Mouse (Mus musculus): Measurements from ENCODE around the gene Dtymk. TPM values are rescaled to one million over a fixed set of nuclear protein-coding genes. Genes with fewer than 3 reads are reported as not detected.

Dtymk gene
- polyA plus RNA-seq, 1 experiment from 2014 or later, result 280 TPM

GRCm38 (mm10) chr1:93824609-93825008 lies 22.9 kb upstream of the Dtymk start, which contains the start of gene D2hgdh:
Gene D2hgdh (plus strand): TSS chr1:93824909.
- H3K27me3 ChIP-seq (replicated peaks; ENCODE audit: low read depth, poor library complexity, severe bottlenecking), result no peaks in the 10 kb centered on the region
- H3K9me3 ChIP-seq, result no peaks in the 10 kb centered on the region
- DNase-seq (ENCODE audit: low spot score), result no peak
- peak within 1 kb of the TSS; percentile 89 for H3K27ac ChIP-seq (replicated peaks)
- 4% methylated on average over 10 of the region's 10 CpGs for WGBS
- peak within 1 kb of the TSS; percentile 65 for H3K4me3 ChIP-seq
- peaks cover 20% of the 10 kb centered on the region for H3K4me1 ChIP-seq
- H3K36me3 ChIP-seq (replicated peaks), result peaks cover 29% of the 10 kb centered on the region

GRCm38 (mm10) chr1:93823796-93824495 lies 22.2 kb upstream of the Dtymk start:
- Histone ChIP-seq H3K9me3 (no peaks in the 10 kb centered on the region), H3K36me3 (replicated peaks) (peaks cover 35% of the 10 kb centered on the region), H3K4me3 (peak overlapping the region; percentile 65; the same call in 1 of the 2 replicates), H3K27ac (replicated peaks) (peak overlapping the region; percentile 89; the same call in 1 of the 2 replicates), H3K27me3 (replicated peaks; ENCODE audit: low read depth, poor library complexity, severe bottlenecking) (no peaks in the 10 kb centered on the region), H3K4me1 (peaks cover 20% of the 10 kb centered on the region)
- no peak for DNase-seq (ENCODE audit: low spot score)
- 77% methylated on average over 3 of the region's 3 CpGs for WGBS

GRCm38 (mm10) chr1:93818722-93819121 lies 17.0 kb upstream of the Dtymk start:
- Histone ChIP-seq H3K4me1 (no peaks in the 10 kb centered on the region), H3K27ac (replicated peaks) (no peak overlapping the region), H3K4me3 (no peak overlapping the region), H3K27me3 (replicated peaks; ENCODE audit: low read depth, poor library complexity, severe bottlenecking) (no peaks in the 10 kb centered on the region), H3K36me3 (replicated peaks) (peaks cover 84% of the 10 kb centered on the region), H3K9me3 (no peaks in the 10 kb centered on the region)
- WGBS, result 93% methylated on average over 7 of the region's 7 CpGs
- no peak for DNase-seq (ENCODE audit: low spot score)

GRCm38 (mm10) chr1:93817823-93818532 lies 16.2 kb upstream of the Dtymk start:
- no peak overlapping the region for H3K27ac ChIP-seq (replicated peaks)
- no peaks in the 10 kb centered on the region for H3K27me3 ChIP-seq (replicated peaks; ENCODE audit: low read depth, poor library complexity, severe bottlenecking)
- no peaks in the 10 kb centered on the region for H3K9me3 ChIP-seq
- no peak overlapping the region for H3K4me3 ChIP-seq
- H3K36me3 ChIP-seq (replicated peaks), result peaks cover 92% of the 10 kb centered on the region
- no peaks in the 10 kb centered on the region for H3K4me1 ChIP-seq
- 94% methylated on average over 8 of the region's 8 CpGs for WGBS
- no peak for DNase-seq (ENCODE audit: low spot score)

GRCm38 (mm10) chr1:93811495-93812039 lies 9.8 kb upstream of the Dtymk start:
- Histone ChIP-seq H3K4me3 (no peak overlapping the region), H3K9me3 (no peaks in the 10 kb centered on the region), H3K4me1 (no peaks in the 10 kb centered on the region), H3K36me3 (replicated peaks) (peaks cover 95% of the 10 kb centered on the region), H3K27me3 (replicated peaks; ENCODE audit: low read depth, poor library complexity, severe bottlenecking) (no peaks in the 10 kb centered on the region), H3K27ac (replicated peaks) (no peak overlapping the region)
- no peak for DNase-seq (ENCODE audit: low spot score)
- 92% methylated on average over 8 of the region's 8 CpGs for WGBS

GRCm38 (mm10) chr1:93810011-93810410 lies 8.3 kb upstream of the Dtymk start:
- peaks cover 8% of the 10 kb centered on the region for H3K4me1 ChIP-seq
- no peaks in the 10 kb centered on the region for H3K27me3 ChIP-seq (replicated peaks; ENCODE audit: low read depth, poor library complexity, severe bottlenecking)
- H3K27ac ChIP-seq (replicated peaks), result no peak overlapping the region
- 94% methylated on average over 3 of the region's 3 CpGs for WGBS
- H3K9me3 ChIP-seq, result no peaks in the 10 kb centered on the region
- H3K4me3 ChIP-seq, result no peak overlapping the region
- peaks cover 94% of the 10 kb centered on the region for H3K36me3 ChIP-seq (replicated peaks)
- DNase-seq (ENCODE audit: low spot score), result no peak

GRCm38 (mm10) chr1:93808871-93809270 lies 7.1 kb upstream of the Dtymk start:
- WGBS, result 94% methylated on average over 4 of the region's 4 CpGs
- Histone ChIP-seq H3K4me3 (no peak overlapping the region), H3K4me1 (peaks cover 16% of the 10 kb centered on the region), H3K9me3 (no peaks in the 10 kb centered on the region), H3K36me3 (replicated peaks) (peaks cover 83% of the 10 kb centered on the region), H3K27me3 (replicated peaks; ENCODE audit: low read depth, poor library complexity, severe bottlenecking) (no peaks in the 10 kb centered on the region), H3K27ac (replicated peaks) (no peak overlapping the region)
- DNase-seq (ENCODE audit: low spot score), result no peak

GRCm38 (mm10) chr1:93805221-93805951 lies 3.7 kb upstream of the Dtymk start:
- Histone ChIP-seq H3K27me3 (replicated peaks; ENCODE audit: low read depth, poor library complexity, severe bottlenecking) (no peaks in the 10 kb centered on the region), H3K9me3 (no peaks in the 10 kb centered on the region), H3K36me3 (replicated peaks) (peaks cover 52% of the 10 kb centered on the region), H3K27ac (replicated peaks) (no peak overlapping the region), H3K4me3 (peak overlapping the region; percentile 78), H3K4me1 (peaks cover 39% of the 10 kb centered on the region)
- WGBS, result 85% methylated on average over 5 of the region's 5 CpGs
- no peak for DNase-seq (ENCODE audit: low spot score)

GRCm38 (mm10) chr1:93804818-93805217 lies 3.1 kb upstream of the Dtymk start:
- 0 out of 2 replicates have a peak overlapping the region, but pooled peaks have one; percentile 98 for H3K27ac ChIP-seq (replicated peaks)
- peaks cover 52% of the 10 kb centered on the region for H3K36me3 ChIP-seq (replicated peaks)
- no peaks in the 10 kb centered on the region for H3K27me3 ChIP-seq (replicated peaks; ENCODE audit: low read depth, poor library complexity, severe bottlenecking)
- no peaks in the 10 kb centered on the region for H3K9me3 ChIP-seq
- 85% methylated on average over 4 of the region's 4 CpGs for WGBS
- DNase-seq (ENCODE audit: low spot score), result no peak
- peaks cover 39% of the 10 kb centered on the region for H3K4me1 ChIP-seq
- peak overlapping the region; percentile 78 for H3K4me3 ChIP-seq

GRCm38 (mm10) chr1:93803556-93804507 lies 2.1 kb upstream of the Dtymk start, which contains the start of gene Ing5:
Gene Ing5 (plus strand): TSS chr1:93803965.
- under 1% methylated on average over 94 of the region's 94 CpGs for WGBS
- Histone ChIP-seq H3K4me1 (peaks cover 39% of the 10 kb centered on the region), H3K36me3 (replicated peaks) (peaks cover 54% of the 10 kb centered on the region), H3K9me3 (no peaks in the 10 kb centered on the region), H3K4me3 (peak within 1 kb of the TSS; percentile 78), H3K27ac (replicated peaks) (peak within 1 kb of the TSS; percentile 98), H3K27me3 (replicated peaks; ENCODE audit: low read depth, poor library complexity, severe bottlenecking) (no peaks in the 10 kb centered on the region)
- DNase-seq (ENCODE audit: low spot score), result peak; percentile 100

- Histone ChIP-seq H3K4me3 (peak overlapping the region; percentile 78), H3K4me1 (peaks cover 39% of the 10 kb centered on the region), H3K9me3 (no peaks in the 10 kb centered on the region), H3K27ac (replicated peaks) (peak overlapping the region; percentile 98; the same call in 1 of the 2 replicates), H3K27me3 (replicated peaks; ENCODE audit: low read depth, poor library complexity, severe bottlenecking) (no peaks in the 10 kb centered on the region), H3K36me3 (replicated peaks) (peaks cover 54% of the 10 kb centered on the region)
- WGBS, result 88% methylated on average over 5 of the region's 5 CpGs
- DNase-seq (ENCODE audit: low spot score), result no peak
These were observed 1.0 kb upstream of the Dtymk start for GRCm38 (mm10) chr1:93802771-93803170.

Measured in embryonic facial prominence, embryonic 10.5 days (tissue).